Mouse (Mus musculus): ENCODE results near the gene Fgfr2.

DNA sequence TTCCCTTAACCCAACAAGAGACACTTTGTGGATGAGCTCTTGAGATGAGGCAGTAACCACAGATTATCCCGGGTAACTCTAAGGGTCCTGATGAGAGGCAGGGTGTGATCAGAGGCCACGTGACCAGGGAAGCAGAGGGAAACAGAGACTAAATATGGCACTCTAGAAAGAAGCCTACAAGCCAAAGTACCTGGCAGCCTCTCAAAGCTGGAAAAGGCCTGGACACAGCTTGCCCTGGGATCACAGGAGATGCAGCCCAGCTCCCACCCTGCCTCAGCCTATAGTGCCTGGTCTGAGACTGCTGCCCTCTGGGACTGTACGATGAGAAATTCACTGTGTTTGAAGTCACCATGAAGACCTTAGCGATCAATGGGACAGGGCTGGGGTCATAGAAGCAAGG lies 889.4 kb downstream of the Fgfr2 start:
- no peak for TF ChIP-seq CTCF (conservative IDR thresholded peaks at IDR 0.05; ENCODE audit: insufficient read depth, insufficient read length, low read depth, low read length)
- TF ChIP-seq POLR2A (IDR thresholded peaks at IDR 0.05; ENCODE audit: low read depth, low read length): no peak

Measured in kidney, adult 2 months (tissue).